Mouse (Mus musculus) kidney, postnatal 36 days (tissue): ENCODE data around the gene C1qtnf12.

Source experiments
- DNase-seq, 2 experiments: peaks; one replicate each; pipeline ENCODE4 v3.0.0; 2021 to 2022; ENCODE audit warnings: mixed read lengths in 2 of 2

The C1qtnf12 gene

DNA sequence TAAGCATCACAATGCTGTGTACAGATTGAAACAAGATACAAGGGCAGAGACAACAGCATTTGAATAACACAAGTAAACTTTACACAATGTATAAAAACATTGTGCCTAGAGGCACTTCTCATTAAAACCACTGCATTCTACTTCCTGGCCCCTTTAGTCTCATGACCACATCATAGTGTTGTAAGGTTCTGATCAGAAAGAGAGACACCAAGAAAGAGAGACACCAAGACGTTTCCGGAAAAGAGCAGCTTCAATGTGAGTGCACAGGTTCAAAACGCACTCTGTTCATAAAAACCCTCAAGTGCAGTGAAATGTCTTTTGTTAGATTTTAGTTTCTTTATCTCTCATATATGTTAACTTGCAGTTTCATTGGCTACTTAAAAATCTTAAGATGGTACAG lies 42.0 kb downstream of the C1qtnf12 start:
- no peak for DNase-seq

DNA sequence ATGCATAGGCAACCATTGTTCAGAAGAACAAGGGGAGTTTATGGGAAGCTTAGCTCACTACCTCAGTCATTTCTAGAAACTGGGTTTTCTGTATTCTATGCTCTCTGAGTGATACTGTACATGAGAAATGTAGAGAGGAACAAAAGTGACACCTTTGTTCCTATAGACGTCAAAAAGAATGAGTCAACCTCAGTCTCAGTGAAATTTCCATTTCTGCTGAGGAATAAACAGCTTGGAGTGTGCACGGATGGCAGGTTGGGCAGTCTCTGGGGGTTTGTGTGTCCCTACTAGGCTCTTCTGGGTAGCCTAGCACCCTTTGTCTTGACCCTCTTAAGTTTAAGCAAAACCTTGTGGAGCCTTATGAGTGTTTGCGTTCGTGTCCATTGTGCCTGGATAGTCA lies 46.3 kb downstream of the C1qtnf12 start:
- DNase-seq: no peak

DNA sequence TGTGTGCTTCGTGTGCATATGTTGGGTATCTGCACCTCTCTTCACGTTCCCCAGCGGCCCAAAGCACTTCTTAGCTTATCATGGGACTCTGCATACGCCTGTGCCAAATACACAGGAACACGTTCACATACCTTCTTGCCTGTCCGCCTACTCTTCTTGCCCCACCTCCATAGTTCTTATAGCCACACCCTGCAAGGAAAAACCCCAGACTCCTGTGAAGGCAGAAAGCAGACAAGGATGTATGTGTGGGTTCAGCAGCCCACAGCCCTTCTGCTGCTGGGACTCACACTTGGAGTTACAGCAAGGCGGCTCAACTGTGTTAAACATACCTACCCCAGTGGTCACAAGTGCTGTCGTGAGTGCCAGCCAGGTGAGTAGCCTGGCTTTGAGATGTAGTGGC lies 51.5 kb downstream of the C1qtnf12 start, which contains the start of gene Tnfrsf4:
TSS of gene Tnfrsf4 (plus strand) at position 207 of the 400 bp plus-strand sequence.
- DNase-seq: no peak

DNA sequence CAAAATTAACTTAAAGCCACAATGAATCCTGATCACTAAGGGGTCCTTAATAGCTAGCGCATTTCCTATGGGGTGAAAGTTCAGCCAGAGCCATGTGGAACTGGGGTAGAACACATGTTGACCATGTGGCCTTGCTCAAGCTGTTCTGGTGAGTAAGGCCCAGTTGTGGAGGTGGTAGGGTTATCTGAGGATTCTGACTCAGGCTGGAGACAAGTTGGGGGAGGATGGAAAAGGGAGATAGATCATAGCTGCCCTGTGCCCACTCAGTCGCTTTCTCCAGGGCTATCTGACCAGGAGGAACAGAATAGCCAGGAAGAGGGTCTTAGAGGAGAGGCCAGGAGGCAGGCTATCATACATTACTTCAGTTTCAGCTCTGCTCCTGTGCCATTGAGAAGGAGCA lies 52.3 kb downstream of the C1qtnf12 start:
- no peak for DNase-seq
